Mouse (Mus musculus): ENCODE results near the gene D930020B18Rik.

- TF ChIP-seq TCF12 (IDR thresholded peaks at IDR 0.05; ENCODE audit: low read depth, low read length) (no peak), CTCF (conservative IDR thresholded peaks at IDR 0.05 in 1 of 2, IDR thresholded peaks at IDR 0.05 in 1 of 2; ENCODE audit: low read depth in 2 of 2, low read length in 2 of 2) (no peak), GABPA (IDR thresholded peaks at IDR 0.05; ENCODE audit: insufficient replicate concordance, low read depth, low read length) (no peak), POLR2A (IDR thresholded peaks at IDR 0.05; ENCODE audit: low read depth, low read length) (no peak), RAD21 (IDR thresholded peaks at IDR 0.05; ENCODE audit: low read depth, low read length) (no peak), ZNF384 (IDR thresholded peaks at IDR 0.05; ENCODE audit: low read depth, low read length) (no peak), E2F4 (IDR thresholded peaks at IDR 0.05; ENCODE audit: insufficient replicate concordance, low read depth, low read length) (no peak), RCOR1 (conservative IDR thresholded peaks at IDR 0.05; ENCODE audit: low read depth, low read length) (no peak), CHD1 (IDR thresholded peaks at IDR 0.05; ENCODE audit: low read depth, low read length) (no peak), JUND (conservative IDR thresholded peaks at IDR 0.05; ENCODE audit: low read depth, low read length) (no peak)
These were observed 4.9 kb downstream of the D930020B18Rik start for GRCm38 (mm10) chr10:121646294-121646693.

Data from CH12.LX (cell line).